Mouse (Mus musculus) lung, postnatal 0 days (tissue): ENCODE measurements around the gene Tubgcp2.

Source experiments
- CTCF ChIP-seq: IDR thresholded peaks from 2 replicates; pipeline ENCODE4 v1.5.1; 2016; ENCODE audit warnings: antibody characterized with exemption, mild to moderate bottlenecking
- EP300 ChIP-seq: IDR thresholded peaks from 2 replicates; pipeline ENCODE4 v1.6.1; 2016; ENCODE audit warnings: antibody characterized with exemption, mild to moderate bottlenecking, control low read depth

DNA sequence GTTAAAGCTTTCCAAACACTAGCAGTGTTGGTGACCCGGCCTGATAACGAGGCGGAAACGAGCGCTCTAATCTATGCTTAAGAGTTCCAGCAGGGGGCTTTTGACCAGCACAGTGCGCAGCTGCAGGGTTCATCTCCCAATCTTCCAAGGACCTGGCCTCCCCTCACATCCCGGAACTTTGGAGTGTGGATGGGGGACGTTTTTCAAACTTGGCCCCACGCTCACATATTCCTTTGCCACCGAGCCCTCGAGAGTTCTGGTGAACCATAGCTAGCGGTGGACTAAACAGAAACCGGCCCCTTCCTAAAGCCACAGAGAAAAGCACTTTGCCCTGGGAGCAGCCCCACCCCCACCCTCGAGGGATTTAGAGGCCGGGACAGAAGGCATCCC is 86.6 kb downstream of the Tubgcp2 start:
- TF ChIP-seq CTCF, result peak; percentile 71
- no peak for TF ChIP-seq EP300
